Mouse (Mus musculus) CH12.LX (cell line): ENCODE measurements around the gene Ccdc60.

Experiments used
- CTCF ChIP-seq, 2 experiments: IDR thresholded peaks in 1 of 2; conservative IDR thresholded peaks in 1 of 2; 2 replicates each; pipeline ENCODE4 v1.5.1; 2011 to 2012; ENCODE audit warnings: low read depth in 2 of 2, low read length in 2 of 2, improper control_type of control experiment in 1 of 2, inconsistent platforms in 1 of 2, mild to moderate bottlenecking in 1 of 2, moderate library complexity in 1 of 2
- ZMIZ1 ChIP-seq: IDR thresholded peaks from 2 replicates; pipeline ENCODE4 v1.6.1; 2012; ENCODE audit warnings: low read depth, mild to moderate bottlenecking, inconsistent platforms, low read length, improper control_type of control experiment

GRCm38 (mm10) chr5:116224023-116224422 is 64.8 kb downstream of the Ccdc60 start:
- TF ChIP-seq CTCF (conservative IDR thresholded peaks at IDR 0.05 in 1 of 2, IDR thresholded peaks at IDR 0.05 in 1 of 2; ENCODE audit: low read depth in 2 of 2, low read length in 2 of 2) (no peak), ZMIZ1 (no peak)
